Comparison of ENCODE assay signal across 19 mouse cellular contexts in genomic region chr9:48501192-48501591, GRCm38 (mm10).
"Had no signal": no experiment of that assay in that cellular context is flagged by ENCODE, and none has a peak within 500 bp of the region (broad histone marks: within the 10 kb centered on the region; RNA-seq: fewer than 3 reads in every experiment).

No protein-coding gene starts in this region.

- H3K27me3 ChIP-seq: neural tube, embryonic 15.5 days had no signal

- H3K36me3 ChIP-seq: midbrain, embryonic 10.5 days; neural tube, embryonic 13.5 days; neural tube, embryonic 15.5 days had no signal

- H3K9ac ChIP-seq: lung, embryonic 14.5 days; neural tube, embryonic 13.5 days; neural tube, embryonic 15.5 days had no signal

- H3K9me3 ChIP-seq: megakaryocyte, embryonic 14.5 days; midbrain, embryonic 10.5 days; neural tube, embryonic 13.5 days; neural tube, embryonic 15.5 days had no signal

- H3K4me2 ChIP-seq: lung, embryonic 14.5 days; neural tube, embryonic 13.5 days; neural tube, embryonic 15.5 days had no signal

- H3K4me3 ChIP-seq: megakaryocyte, embryonic 14.5 days; midbrain, embryonic 10.5 days; myocyte; neural tube, embryonic 13.5 days; neural tube, embryonic 15.5 days had no signal

- H3K27ac ChIP-seq: midbrain, embryonic 10.5 days; neural tube, embryonic 13.5 days; neural tube, embryonic 15.5 days had no signal

- DNase-seq: lung, adult 18-20 months; lung, embryonic 14.5 days; lung, postnatal 10 days; lung, postnatal 4 days; midbrain, embryonic 14.5 days; retina, postnatal 1 day; right cerebral cortex, adult 18-20 months; right cerebral cortex, postnatal 25 days; right cerebral cortex, postnatal 4 days; spleen, adult 18-20 months; thymus, adult 18-20 months; thymus, postnatal 14 days; thymus, postnatal 36 days had no signal

- ATAC-seq: midbrain, embryonic 16.5 days had no signal
